Mouse (Mus musculus) liver, embryonic 14.5 days (tissue): Measurements from ENCODE around the gene Maml1. TPM values are rescaled to one million over a fixed set of nuclear protein-coding genes. Genes with fewer than 3 reads are reported as not detected.

Experiments
- ATAC-seq: fragments of 200-750 bp; cut with Nextera tagmentation; 2 replicates; pipeline ENCODE4 v1.8.0; 2017; ENCODE audit warnings: moderate number of reproducible peaks, mild to moderate bottlenecking, moderate library complexity; ENCODE audit not compliant: insufficient read depth
- DNase-seq, 3 experiments: peaks; one replicate each; pipeline ENCODE4 v3.0.0-alpha.2; 2012 to 2013; ENCODE audit warnings: low read depth in 3 of 3, low spot score in 3 of 3
- H3K27ac ChIP-seq: fragments of 300-500 bp; sonication (generic); 2 replicates; pipeline ENCODE4 v1.5.1; 2014; ENCODE audit warnings: moderate library complexity, mild to moderate bottlenecking, control low read depth, inconsistent platforms
- H3K27me3 ChIP-seq: fragments of 300-500 bp; sonication (generic); 2 replicates; pipeline ENCODE4 v1.6.1; 2014; ENCODE audit warnings: mild to moderate bottlenecking, low read length, moderate library complexity; ENCODE audit not compliant: control insufficient read depth, insufficient read depth
- H3K36me3 ChIP-seq: fragments of 300-500 bp; sonication (generic); replicated peaks from 2 replicates; pipeline ENCODE4 v1.6.1; 2014; ENCODE audit warnings: low read depth; ENCODE audit not compliant: control insufficient read depth, insufficient read depth
- H3K4me1 ChIP-seq, 2 experiments: fragments of 200-500 bp in 1 of 2; fragments of 300-500 bp in 1 of 2; sonication (generic) in 1 of 2; replicated peaks; 2 replicates each; pipeline ENCODE4 v1.6.1; 2012 to 2014; ENCODE audit warnings: antibody characterized with exemption in 1 of 2, inconsistent platforms in 1 of 2, low read length in 1 of 2; ENCODE audit not compliant: control insufficient read depth in 2 of 2, insufficient read depth in 2 of 2
- H3K4me2 ChIP-seq: fragments of 300-500 bp; sonication (generic); 2 replicates; pipeline ENCODE4 v1.6.1; 2014; ENCODE audit warnings: low read depth, mild to moderate bottlenecking, control low read depth, moderate library complexity
- H3K4me3 ChIP-seq, 2 experiments: fragments of 200-500 bp in 1 of 2; fragments of 300-500 bp in 1 of 2; sonication (generic) in 1 of 2; 2 replicates each; pipeline ENCODE4 v1.5.1; 2012 to 2014; ENCODE audit warnings: low read depth in 2 of 2, low read length in 2 of 2, mild to moderate bottlenecking in 2 of 2, control low read depth in 1 of 2, inconsistent platforms in 1 of 2, moderate library complexity in 1 of 2; ENCODE audit not compliant: insufficient read depth in 1 of 2
- H3K9ac ChIP-seq: fragments of 300-500 bp; sonication (generic); replicated peaks from 2 replicates; pipeline ENCODE4 v1.6.1; 2014; ENCODE audit warnings: mild to moderate bottlenecking, control low read depth, moderate library complexity
- H3K9me3 ChIP-seq: fragments of 300-500 bp; sonication (generic); 2 replicates; pipeline ENCODE4 v1.6.1; 2016; ENCODE audit warnings: low read length, mixed read lengths; ENCODE audit not compliant: control insufficient read depth
- CTCF ChIP-seq: IDR thresholded peaks from 2 replicates; pipeline ENCODE4 v1.5.1; 2016; ENCODE audit warnings: antibody characterized with exemption, low read depth, control low read depth
- EP300 ChIP-seq: IDR thresholded peaks from 2 replicates; pipeline ENCODE4 v1.6.1; 2016; ENCODE audit warnings: antibody characterized with exemption, low read depth
- WGBS: fragments of 180-500 bp; shearing (Covaris S2); extraction: QIAGEN DNeasy Blood & Tissue Kit; methylation state at CpG from one replicate; pipeline ENCODE4 v1.1.7; 2014; ENCODE audit not compliant: insufficient replicate concordance; 5-methylcytosine and 5-hydroxymethylcytosine counted together
- polyA plus RNA-seq, 2 experiments: library from polyadenylated mRNA; depleted of rRNA in 1 of 2; stranded (reverse) in 1 of 2; unstranded in 1 of 2; fragments of >200 nt; fragmentation: Nextera tagmentation in 1 of 2; extraction: Ambion mirVana in 1 of 2; gene quantifications; 2 replicates each; pipeline versions ENCODE4 v1.2.1 to v1.2.3; 2012 to 2014

Gene Maml1
- polyA plus RNA-seq, 2 experiments: 1.9 to 3.4 TPM

DNA sequence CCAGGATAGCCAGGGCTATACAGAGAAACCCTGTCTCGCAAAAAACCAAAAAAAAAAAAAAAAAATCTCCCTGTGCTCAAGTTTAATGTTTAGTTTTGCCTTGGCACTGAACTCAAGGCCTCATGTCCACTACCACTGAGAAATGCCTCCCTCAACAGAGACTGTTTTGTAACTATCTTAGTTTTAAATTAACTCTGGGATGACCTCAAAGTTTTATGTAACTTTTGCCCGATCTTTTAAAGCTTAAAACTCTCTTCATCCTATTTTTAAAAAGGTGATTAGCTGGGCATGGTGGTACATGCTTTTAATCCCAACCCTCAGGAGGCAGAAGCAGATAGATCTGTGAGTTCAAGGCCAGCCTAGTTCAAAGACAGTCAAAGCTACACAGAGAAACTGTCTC is 11.3 kb upstream of the Maml1 start:
- 92% methylated on average over 2 of the region's 2 CpGs for WGBS
- no peaks in the 10 kb centered on the region for H3K4me1 ChIP-seq
- TF ChIP-seq CTCF (no peak), EP300 (no peak)
- H3K9ac ChIP-seq: no peak overlapping the region
- no peaks in the 10 kb centered on the region for H3K27me3 ChIP-seq
- H3K4me2 ChIP-seq: no peak overlapping the region
- H3K27ac ChIP-seq: no peak overlapping the region
- DNase-seq (no peak), ATAC-seq (no peak)
- H3K36me3 ChIP-seq: peaks cover 93% of the 10 kb centered on the region
- no peaks in the 10 kb centered on the region for H3K9me3 ChIP-seq
- no peak overlapping the region for H3K4me3 ChIP-seq

DNA sequence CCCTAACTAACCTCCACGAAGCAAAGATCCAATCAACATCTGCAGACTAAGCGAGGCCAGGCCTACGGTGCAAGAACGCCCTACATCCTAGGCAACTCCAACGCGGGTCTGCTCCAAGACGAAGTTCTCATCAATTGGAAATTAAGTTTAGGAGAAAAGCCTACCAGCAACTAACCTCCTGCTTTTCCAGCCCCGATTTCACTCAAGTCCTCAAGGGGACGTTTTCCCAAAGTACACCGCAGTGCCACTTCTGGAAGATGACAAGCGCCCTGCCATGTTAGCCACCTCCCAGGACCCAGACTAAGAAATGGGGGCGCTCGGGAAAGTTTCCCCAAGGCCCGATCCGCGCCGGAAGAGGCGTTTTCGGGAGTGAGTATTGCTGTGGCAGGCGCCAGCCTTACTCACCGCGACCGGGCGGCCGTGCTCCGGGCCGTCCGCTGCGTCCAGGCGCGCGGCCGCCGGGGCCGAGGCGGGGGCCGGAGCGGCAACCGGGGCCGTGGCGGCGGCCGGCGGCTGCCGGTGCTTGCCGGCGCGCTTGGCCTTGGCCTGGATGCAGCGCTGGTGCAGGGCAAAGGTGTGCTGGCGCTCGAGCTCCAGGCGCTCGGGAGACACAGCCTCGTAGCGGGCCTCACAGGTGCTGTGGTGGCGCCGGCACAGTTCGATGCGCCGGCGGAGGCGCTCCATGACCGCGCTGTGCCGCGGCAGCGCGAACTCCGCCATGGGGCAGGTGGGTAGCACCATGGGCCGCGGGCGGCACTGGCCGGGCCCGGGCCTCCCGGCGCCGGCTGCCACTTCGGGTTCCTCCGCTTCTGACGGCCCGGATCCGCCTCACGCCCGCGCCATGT is 568 bp downstream of the Maml1 start:
- Histone ChIP-seq H3K27ac (peak overlapping the region; percentile 88), H3K4me1 (peaks cover 11 to 15% of the 10 kb centered on the region in 2 experiments), H3K4me2 (peak overlapping the region; percentile 95), H3K27me3 (no peaks in the 10 kb centered on the region), H3K36me3 (peaks cover 18% of the 10 kb centered on the region), H3K4me3 (peak overlapping the region; percentile 77 to 97), H3K9me3 (no peaks in the 10 kb centered on the region), H3K9ac (peak overlapping the region; percentile 98)
- no peak for TF ChIP-seq CTCF
- no peak for TF ChIP-seq EP300
- WGBS: under 1% methylated on average over 85 of the region's 85 CpGs
- DNase-seq (peak; percentile 28 to 43 (median 39)), ATAC-seq (peak; percentile 73)

DNA sequence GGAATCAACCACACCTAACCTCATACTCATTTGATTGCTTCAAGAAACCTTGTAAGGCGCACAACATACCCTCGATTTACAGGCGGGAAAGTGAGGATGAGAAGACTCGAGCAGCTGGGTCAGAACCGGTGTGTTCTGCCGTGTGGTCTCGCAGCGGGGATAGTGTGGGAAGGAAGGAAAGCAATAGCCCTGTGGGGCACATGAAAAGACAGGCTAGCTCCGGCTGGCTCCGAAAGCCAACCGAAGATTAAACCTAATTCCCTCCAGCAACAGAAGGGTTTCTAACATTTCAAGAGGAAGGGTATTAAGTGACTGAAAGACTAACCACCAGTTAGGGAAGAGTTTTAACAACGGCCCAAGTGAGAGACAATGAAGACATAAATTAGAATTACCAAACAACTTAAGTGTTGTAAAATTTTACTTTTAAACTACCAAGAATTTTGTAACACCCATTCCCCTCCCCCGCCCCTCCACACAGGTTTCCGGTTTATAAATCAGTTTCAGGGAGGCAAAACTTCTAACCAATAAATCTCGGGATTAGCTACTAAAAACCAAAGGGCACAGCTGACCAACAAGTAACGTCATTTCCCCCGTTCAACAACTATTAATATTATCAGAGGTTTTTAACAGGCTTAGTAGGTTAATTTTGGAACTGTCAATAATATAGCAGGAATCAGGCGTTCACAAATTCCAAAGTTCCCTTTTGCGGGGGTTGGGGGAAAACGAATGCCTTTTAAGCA is 1.5 kb downstream of the Maml1 start:
- Histone ChIP-seq H3K4me2 (peak overlapping the region; percentile 95), H3K9ac (peak overlapping the region; percentile 98), H3K36me3 (peaks cover 12% of the 10 kb centered on the region), H3K9me3 (no peaks in the 10 kb centered on the region), H3K27me3 (no peaks in the 10 kb centered on the region), H3K4me1 (peaks cover 11 to 15% of the 10 kb centered on the region in 2 experiments), H3K27ac (peak overlapping the region; percentile 88), H3K4me3 (peak overlapping the region; percentile 77 to 97)
- DNase-seq (no peak), ATAC-seq (no peak)
- no peak for TF ChIP-seq EP300
- WGBS: 28% methylated on average over 20 of the region's 20 CpGs

DNA sequence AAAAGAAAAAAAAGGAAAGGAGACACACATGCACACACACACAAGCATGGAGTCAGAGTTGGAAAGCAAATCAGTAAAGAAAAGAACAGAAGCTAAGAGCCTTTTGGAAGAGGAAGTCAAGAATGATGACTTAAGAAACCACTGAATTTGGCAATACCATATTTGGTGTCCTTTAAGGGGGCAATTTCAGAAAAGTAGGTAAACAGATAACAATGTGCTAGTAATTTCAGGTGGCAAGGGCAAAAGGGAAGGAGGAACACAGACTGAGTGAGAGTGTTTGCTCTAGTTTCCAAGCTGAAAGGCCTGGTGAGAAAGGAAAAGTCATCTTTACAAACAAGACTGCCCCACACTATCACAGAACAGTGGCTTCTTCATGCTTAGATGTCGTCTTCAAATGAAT is 5.7 kb downstream of the Maml1 start:
- 48% methylated on average over 1 of the region's 1 CpGs for WGBS
- H3K27ac ChIP-seq: no peak overlapping the region

DNA sequence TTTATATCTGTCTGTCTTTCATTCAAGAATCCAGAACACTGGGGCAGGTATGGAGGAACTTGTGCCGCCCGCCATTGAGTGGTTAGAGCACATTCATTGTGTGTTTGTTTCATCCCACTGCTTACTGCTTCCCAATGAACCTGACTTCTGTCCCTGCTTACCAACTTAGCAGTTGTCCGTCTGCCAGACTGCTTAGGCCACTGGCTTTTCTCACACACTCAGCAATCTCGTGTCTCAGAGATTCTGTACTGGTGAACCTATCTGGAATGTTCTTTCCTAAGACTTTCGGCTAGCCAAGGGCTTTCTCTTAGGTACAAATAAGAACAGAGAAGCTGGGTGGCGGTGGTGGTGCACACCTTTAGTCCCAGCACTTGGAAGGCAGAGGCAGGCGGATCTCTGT is 6.4 kb downstream of the Maml1 start:
- WGBS: 80% methylated on average over 7 of the region's 7 CpGs

More for the DNA sequence above, 5.7 kb downstream of the Maml1 start:
- DNase-seq (no peak), ATAC-seq (no peak)
- TF ChIP-seq CTCF: no peak
- no peak for TF ChIP-seq EP300
- H3K4me3 ChIP-seq: no peak overlapping the region
- H3K36me3 ChIP-seq: peaks cover 4% of the 10 kb centered on the region
- no peak overlapping the region for H3K9ac ChIP-seq
- no peaks in the 10 kb centered on the region for H3K9me3 ChIP-seq
- H3K4me1 ChIP-seq: peaks cover 6 to 13% of the 10 kb centered on the region in 2 experiments
- H3K27me3 ChIP-seq: no peaks in the 10 kb centered on the region
- H3K4me2 ChIP-seq: no peak overlapping the region

More for the DNA sequence above, 6.4 kb downstream of the Maml1 start:
- Histone ChIP-seq H3K27ac (no peak overlapping the region), H3K4me2 (no peak overlapping the region), H3K9ac (no peak overlapping the region), H3K4me1 (peaks cover 3 to 13% of the 10 kb centered on the region in 2 experiments), H3K27me3 (no peaks in the 10 kb centered on the region), H3K36me3 (peaks cover 4% of the 10 kb centered on the region), H3K9me3 (no peaks in the 10 kb centered on the region), H3K4me3 (no peak overlapping the region)
- no peak for TF ChIP-seq EP300
- TF ChIP-seq CTCF: no peak
- DNase-seq (no peak), ATAC-seq (no peak)
